Mouse (Mus musculus) right cerebral cortex, postnatal 36 days (tissue): ENCODE measurements around the gene Sf3b3.

ENCODE experiments used
- DNase-seq, 2 experiments: peaks; one replicate each; pipeline ENCODE4 v3.0.0; 2022; ENCODE audit warnings: low spot score in 2 of 2, mixed read lengths in 1 of 2

Sf3b3 gene

DNA sequence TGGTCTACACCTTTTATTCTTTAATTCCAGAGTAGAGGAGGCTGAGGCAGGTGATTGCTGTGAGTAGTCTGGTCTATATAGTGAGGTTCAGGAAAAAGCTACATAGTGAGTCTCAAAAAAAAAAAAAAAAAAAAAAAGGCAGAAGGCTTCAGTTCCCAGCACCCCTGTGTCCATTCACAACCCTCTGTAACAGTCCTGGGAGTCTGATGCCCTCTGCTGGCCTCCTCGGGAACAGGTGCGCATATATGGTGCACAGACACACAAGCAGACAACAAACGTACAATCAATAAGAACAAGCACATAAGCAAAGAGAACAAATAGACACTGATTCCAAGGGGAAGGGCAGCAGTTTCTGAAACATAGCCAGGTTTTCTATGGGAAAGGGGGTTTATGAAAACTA lies 70.3 kb downstream of the Sf3b3 start:
- DNase-seq = no peak

DNA sequence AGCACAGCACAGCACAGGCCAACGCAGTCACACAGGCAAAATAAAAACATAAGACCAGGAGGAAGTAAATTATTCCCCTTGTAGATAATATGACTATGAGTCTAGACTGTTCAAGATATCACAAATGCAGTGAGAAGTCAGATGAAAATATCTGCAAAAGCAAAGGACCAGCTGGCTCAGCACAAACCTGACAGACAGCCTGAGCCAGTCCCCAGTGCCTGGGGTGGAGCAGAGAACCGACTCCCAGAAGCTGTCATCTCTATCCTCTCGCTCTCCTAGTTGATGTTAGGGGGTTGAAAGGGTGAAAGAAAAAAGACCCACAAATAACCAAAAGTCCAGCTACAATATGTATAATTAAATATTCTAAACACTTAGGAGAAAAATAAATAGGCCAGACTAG lies 70.9 kb downstream of the Sf3b3 start:
- DNase-seq = no peak

DNA sequence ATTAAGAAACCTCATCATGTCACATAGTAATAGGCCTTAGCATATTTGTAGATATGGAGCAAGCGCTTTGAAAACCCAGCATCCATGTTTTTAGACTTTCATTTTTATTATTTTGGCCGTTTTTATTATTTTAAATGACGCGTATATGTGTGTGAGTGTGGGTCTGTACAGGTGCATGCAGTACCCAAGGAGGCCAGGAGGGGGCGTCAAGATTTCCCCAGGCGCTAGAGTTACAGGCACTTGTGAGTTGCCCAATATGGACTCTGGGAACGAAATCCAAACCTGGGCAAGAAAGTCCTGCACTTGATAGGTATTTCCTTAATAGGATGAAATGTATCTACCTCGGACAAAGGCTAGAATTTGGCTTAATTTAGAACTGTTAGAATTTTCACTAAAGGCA lies 71.3 kb downstream of the Sf3b3 start:
- DNase-seq = no peak

DNA sequence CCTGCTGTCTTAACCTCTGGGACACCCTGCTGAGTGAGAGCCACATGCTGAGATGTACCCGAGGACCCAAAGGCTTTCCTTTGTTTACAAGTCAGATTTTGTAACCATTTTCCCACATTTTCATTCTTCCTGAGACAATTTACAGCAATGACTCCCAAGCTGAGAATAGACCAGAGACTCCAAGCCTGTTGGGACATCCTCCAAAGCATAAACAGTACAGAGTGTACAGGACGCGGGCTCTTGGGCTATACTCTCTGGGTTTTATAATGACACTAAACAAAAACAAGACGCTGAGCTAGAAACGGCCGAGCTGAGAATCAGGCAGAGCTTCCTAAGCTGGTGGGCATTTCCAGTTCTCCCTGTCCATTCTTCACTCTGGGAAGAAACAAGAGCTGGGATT lies 71.9 kb downstream of the Sf3b3 start:
- no peak for DNase-seq

DNA sequence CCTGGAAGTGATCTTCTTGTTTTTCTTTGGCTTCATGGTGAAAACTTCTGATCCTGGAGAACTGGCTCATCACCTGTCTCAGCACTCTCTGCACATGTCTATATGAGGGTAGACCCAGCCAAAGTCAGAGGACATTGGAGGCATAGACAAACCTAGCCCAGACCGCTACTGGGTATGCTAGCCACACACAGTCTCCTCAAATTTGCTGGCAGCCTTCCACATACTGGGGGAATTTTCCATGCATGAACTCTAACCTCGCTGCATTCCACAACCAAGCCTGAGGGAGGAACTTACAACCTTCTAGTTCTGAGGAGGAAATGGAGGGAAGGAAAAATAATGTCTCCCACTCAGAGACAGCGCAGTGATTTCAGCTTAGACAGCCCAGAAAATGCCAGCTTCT lies 72.5 kb downstream of the Sf3b3 start:
- DNase-seq = no peak

DNA sequence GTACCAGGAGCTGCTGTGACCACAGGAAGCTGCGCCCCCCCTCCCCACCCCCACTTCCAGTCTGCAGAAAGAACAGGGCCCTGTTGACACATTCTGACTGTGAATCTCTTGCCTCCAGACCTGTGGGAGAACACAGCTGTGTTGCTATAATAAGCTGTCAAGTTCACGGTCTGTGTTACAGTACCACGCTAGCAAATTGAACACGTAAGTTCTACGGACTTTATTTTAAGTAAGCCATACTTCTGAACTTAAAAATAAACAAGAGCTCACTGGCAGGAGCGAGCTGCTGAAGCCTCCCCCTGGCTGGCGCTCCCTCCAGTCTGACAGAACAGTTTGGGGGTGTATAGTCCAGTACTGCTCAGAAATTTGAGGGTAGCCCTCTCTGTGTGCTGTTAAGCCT lies 74.1 kb downstream of the Sf3b3 start:
- peak; percentile 57 to 61 for DNase-seq

DNA sequence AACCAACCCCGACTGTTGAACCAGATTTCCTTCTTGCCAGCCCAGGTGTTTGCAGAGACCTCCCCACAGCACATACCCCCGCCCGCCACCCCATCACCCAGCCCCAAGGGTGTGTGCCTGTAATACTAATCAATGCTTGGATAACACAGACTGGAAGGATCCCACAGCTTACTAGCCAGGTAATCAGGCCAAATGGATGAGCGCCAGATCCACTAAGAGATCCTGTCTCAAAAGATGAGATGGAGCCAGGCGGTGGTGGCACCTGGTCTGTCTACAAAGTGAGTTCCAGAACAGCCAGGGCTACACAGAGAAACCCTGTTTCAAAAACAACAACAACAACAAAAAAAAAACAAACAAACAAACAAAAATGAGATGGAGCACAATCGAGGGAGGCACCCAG lies 79.3 kb downstream of the Sf3b3 start:
- DNase-seq = no peak

DNA sequence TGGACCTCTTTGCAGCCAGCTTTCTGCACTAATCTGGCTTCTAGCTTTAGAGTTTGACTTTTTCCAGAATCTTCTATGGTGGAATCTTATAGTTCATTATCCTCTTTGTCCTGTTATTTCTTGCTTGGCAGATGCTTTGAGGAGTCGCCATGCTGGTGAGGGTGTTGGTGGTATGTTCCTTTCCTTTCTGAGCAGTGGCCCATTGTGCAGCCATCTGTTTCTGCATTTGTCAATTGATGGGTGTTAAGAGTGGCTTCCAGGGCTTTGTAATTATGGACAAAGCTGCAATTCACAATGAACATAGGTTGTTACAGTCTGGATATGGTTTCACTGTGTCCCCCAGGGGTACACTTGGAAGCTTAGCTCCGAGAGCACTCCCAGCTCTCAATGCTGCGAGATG lies 81.9 kb downstream of the Sf3b3 start:
- no peak for DNase-seq

DNA sequence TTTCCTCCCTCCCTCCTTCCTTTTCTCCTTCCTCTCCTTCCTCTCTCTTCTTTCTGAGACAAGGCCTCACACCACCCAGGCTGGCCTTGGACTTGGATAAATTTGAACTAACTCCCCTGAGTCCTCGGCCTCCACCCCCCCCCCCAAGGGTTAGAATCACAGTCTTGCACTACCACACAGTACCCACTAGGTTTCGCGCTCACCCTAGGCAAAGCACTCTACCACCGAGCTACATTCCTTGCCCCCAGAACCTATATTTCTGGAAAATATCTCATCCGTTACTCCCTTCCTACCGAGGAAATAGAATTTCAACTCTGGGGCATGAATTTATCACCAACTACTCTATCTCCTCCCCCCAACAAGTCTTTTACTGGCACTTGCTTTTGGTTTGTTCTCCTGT lies 84.6 kb downstream of the Sf3b3 start:
- no peak for DNase-seq

DNA sequence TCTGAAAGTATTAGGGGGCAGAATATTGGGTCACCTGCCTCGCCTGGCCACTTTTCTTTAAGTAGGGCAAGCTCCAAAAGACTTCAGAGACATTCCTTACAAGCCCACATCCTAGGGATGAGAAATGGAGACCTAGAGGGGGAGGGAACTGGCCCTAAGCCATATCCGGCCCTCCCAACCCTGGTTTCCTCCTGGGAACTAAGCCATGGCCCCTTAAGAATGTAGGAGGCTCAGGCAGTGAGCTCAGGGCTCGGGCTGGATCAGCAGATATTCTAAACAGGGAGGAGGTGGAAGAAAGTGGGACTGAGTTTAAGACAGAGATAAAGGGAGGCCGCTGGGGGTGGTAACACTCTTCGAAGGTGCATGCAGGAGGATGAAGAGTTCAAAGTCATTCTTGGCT lies 85.4 kb downstream of the Sf3b3 start:
- no peak for DNase-seq

DNA sequence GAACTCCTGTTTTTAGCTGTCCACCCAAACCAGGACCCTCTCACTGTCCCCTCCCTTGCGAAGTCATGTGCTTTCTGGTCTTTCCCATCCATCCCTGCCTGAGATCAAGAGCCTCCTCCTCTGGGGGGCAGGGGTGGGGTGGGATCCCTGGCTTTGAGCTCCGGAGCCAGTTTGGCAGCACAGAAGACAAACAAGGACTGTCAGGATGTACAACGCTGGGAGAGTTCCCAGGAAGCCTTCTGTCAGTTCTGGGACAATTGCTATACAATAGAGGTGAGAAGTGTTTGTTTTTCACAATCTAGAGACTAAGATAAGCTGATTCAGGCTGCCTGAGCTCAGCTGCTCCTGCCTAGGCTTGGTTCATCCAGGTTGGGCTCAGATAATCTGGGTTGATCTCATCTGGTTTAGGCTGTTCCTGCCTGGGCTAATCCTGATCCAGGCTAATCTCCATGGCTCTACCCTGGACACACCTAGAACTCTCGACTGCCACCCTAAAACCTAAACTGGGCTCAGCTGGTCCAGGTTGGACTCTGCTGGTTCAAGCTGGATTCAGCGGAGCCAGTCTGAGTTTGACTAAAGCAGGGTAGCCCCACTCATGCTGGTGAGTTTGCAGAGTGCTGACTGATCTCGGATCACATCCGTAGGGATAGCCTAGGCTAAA lies 86.2 kb downstream of the Sf3b3 start:
- DNase-seq = no peak
